Mouse (Mus musculus) R1 (cell line): ENCODE data around the gene Rap1gap.

Experiments used
- DNase-seq: peaks from one replicate; pipeline ENCODE4 v3.0.0-alpha.2; 2018; ENCODE audit warnings: low read depth, low spot score

The Rap1gap gene

GRCm38 (mm10) chr4:137661547-137661946 is 3.0 kb upstream of the Rap1gap start:
- DNase-seq, result no peak

DNA sequence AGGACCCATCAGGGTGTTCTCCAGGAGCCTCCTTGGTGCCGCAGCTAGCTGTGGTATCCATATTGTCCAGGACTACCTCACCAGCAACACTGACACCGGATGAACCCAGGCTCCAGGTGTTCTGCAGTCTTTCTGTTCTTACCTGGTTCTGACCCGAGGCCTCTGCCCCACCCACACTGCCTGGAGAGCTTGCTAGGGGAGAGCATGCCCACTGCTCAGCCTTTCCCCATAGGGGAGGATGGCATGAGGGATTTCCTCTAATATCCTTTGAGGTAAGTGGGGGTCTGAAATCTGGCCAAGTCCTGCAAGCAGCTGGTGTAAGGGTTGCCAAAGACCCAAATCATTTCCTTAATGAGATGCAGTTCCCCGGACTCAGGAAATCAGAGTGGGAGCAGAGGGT is 1.0 kb upstream of the Rap1gap start:
- no peak for DNase-seq

- no peak for DNase-seq
Observed at GRCm38 (mm10) chr4:137664980-137665675, 602 bp downstream of the Rap1gap start.

DNA sequence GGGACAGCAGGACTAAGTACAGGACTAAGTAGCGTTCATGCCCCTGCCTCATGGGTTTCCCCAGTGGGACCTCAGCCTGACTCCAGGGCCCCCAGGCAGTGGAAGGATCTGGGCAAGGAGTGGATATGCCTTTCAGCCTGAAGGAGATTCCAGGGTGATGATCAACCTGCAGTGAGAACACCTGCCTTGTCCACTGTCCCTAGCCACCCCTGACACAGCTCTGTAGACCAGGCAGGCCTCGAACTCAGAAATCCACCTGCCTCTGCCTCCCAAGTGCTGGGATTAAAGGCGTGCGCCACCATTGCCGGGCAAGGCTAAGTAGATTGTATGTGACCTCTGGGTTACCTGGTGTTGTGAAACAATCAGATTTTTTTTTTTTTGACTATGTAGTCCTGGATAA is 1.3 kb downstream of the Rap1gap start:
- DNase-seq, result no peak

- no peak for DNase-seq
Observed at GRCm38 (mm10) chr4:137666283-137666957, 1.9 kb downstream of the Rap1gap start.

- no peak for DNase-seq
Observed at GRCm38 (mm10) chr4:137666958-137667345, 2.4 kb downstream of the Rap1gap start.

GRCm38 (mm10) chr4:137667747-137668146 is 3.2 kb downstream of the Rap1gap start:
- no peak for DNase-seq

GRCm38 (mm10) chr4:137671711-137672500 is 7.4 kb downstream of the Rap1gap start:
- no peak for DNase-seq

DNA sequence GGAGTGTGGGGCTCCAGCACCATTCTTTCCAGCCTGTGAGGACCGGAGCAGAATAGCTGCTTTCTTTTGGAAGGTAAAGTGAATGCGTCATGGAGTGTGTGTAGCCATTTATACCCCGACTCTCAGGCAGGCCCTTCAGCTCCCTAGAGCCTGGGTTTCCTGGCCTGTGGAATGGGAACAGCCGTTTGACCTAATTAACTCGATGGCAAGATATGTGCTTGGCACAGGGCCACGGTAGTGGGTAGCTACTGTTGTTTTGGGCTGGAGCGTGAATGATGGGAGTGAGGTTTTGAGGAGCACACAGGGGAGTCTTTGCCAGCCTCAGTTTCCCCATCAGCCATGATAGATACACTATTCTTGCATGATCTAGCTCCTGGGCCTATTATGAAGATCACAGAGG is 11.0 kb downstream of the Rap1gap start:
- no peak for DNase-seq

DNA sequence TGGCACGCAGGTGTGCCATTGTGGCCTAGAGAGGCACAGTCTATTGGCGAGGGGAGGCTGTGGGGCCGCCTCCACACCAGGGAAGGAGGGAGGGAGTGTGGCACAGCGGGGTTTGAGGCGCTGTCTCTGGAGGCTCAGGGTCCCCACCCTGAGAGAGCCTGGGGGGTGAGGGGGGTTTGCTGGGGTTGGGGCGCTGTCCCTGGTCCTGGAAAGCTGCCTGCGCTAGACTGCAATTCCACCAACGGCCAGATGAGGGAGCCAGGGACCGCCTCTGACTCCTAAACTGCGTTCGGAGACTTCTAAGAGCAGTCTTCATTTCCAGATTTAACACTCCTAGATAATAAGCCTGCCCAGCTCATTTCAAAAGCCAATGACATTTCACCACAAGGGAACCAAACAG is 11.5 kb downstream of the Rap1gap start:
- DNase-seq, result peak; percentile 61

- DNase-seq, result no peak
Observed at GRCm38 (mm10) chr4:137676700-137677484, 12.4 kb downstream of the Rap1gap start.

GRCm38 (mm10) chr4:137677906-137678305 is 13.4 kb downstream of the Rap1gap start:
- no peak for DNase-seq

DNA sequence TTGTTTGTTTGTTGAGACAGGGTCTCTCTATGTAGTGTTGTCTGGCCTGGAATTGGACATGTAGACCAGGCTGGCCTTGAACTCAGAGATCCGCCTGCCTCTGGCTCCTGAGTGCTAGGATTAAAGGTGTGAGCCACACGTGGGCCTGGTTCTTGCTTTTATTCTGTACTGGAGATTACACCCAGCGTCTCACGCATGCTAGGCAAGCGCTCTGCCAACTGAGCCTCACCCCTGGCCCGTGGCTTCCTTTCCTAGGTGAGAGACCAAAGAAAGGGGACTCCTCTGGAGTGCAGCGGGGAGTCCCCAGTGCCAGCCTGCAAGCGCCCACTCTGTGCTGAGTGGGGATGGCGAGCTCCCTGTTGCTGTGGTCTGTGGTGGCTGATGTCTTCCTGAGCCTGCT is 14.0 kb downstream of the Rap1gap start:
- no peak for DNase-seq

GRCm38 (mm10) chr4:137679979-137680550 is 15.5 kb downstream of the Rap1gap start:
- no peak for DNase-seq

DNA sequence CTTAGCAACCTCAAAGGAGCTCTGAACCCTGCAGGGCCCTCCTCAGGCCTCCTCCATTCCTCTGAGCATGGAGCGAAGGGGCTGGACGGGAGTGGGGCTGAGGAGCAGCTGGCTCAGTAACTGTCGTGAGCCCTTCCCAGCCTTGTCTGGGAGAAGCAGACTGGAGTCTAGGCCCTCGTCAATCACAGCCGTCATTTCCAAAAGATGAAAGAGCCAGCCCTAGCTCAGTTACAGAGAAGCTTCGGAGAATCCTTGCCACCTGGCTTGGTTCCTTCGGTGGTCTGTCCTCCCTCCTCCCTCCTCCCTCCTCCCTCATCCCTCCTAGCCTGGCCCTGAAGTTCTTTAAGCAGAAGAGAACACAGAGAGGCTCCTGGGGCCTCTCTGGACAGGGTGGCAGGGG is 16.2 kb downstream of the Rap1gap start:
- no peak for DNase-seq

- no peak for DNase-seq
Observed at GRCm38 (mm10) chr4:137681408-137682104, 17.0 kb downstream of the Rap1gap start.

- DNase-seq, result peak; percentile 43
Observed at GRCm38 (mm10) chr4:137682961-137683453, 18.5 kb downstream of the Rap1gap start.

DNA sequence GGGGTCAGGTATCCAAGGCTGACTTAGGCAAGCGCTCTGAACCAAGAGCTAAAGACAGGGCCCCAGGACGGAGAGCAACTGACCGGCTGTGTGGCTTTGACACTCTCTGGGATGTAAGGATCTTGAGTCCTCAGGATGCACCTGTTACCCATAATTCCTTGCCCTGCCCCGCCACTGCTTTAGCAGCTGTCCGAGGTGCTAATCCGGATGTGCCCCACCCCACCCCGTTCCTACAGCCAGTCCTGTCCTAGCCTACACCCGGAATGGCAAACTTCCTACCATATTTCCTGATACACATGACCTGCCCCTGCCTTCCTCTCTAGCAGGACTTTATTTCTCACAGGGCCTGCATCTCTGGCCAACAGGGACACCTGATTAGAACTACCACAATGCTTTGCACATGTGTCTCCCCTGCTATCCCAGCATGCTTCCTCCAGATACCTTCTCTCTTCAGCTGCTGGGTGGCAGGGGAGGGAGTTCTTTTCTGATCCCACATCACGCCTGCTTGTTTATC is 20.4 kb downstream of the Rap1gap start:
- DNase-seq, result peak; percentile 67

DNA sequence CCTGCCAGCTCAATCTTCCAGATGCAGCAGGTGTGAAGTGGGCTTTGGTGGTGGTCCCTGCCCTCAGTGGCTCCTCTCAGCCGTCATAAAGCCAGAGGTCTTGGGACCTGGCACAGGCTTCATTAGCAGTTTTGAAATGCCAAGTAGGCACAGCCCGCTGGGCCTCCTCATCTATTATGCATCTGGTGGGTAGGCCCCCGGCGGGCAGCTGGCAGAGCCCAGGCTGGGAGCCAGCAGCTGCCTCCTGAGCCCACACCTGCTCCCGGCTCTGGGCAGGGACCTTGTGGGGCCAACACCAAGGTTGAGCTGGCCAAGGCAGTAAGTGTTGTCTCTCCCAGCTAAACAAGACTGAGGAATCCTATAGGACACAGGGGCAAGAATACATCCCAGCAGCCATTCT is 21.8 kb downstream of the Rap1gap start:
- DNase-seq, result no peak

DNA sequence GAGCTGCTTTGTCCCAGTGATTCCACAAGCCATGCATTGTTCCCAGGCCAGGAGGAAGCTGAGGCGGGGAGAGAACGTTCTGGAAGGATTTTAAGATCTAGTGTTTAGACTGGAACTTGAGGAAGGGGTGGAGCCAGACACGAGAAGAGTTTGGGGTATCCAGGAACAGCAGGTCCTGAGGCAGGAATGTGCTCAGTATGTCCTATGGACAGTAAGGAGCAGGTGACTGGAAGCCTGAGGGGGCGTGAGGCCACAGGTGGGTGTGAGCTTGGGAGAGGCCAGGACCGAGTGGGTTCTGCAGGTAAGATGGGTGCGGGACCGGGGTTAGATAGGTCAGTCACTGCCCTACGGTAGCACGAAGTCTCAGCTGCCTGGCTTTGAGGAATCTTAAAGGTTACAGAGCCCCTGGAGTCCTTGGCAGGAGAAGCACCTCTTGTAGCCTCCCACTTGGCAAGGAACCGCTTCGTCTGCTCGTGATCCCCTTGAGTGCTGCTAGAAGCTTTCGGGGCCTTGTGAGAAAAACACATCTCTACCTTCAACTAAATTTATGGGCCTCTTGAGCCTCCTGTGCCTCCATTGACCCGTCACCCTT is 22.8 kb downstream of the Rap1gap start:
- no peak for DNase-seq
